Mouse (Mus musculus) stomach, postnatal 0 days (tissue): ENCODE measurements at regions not wholly inside any gene's neighbourhood (a gene's known extent, or its start where the extent isn't known, plus 50 kb on each side); places are given as distances from the start of the nearest gene placed in this dataset.

Source experiments
- CTCF ChIP-seq: IDR thresholded peaks from 2 replicates; pipeline ENCODE4 v1.5.1; 2016; ENCODE audit warnings: antibody characterized with exemption, low read depth, mild to moderate bottlenecking, moderate library complexity
- EP300 ChIP-seq: optimal IDR thresholded peaks from 2 replicates; pipeline ENCODE3; 2016; ENCODE audit warnings: antibody characterized with exemption

GRCm38 (mm10) chr15:67462863-67463262, 962.2 kb upstream of the Lrrc6 start:
- TF ChIP-seq CTCF (no peak), EP300 (no peak)
